Mouse (Mus musculus) hindbrain, embryonic 16.5 days (tissue): ENCODE measurements at regions not wholly inside any gene's neighbourhood (a gene's known extent, or its start where the extent isn't known, plus 50 kb on each side); places are given as distances from the start of the nearest gene placed in this dataset.

Experiments used
- ATAC-seq: fragments of 200-750 bp; cut with Nextera tagmentation; 2 replicates; pipeline ENCODE4 v1.8.0; 2017; ENCODE audit warnings: moderate TSS enrichment, moderate library complexity
- H3K27ac ChIP-seq: fragments of 300-500 bp; sonication (generic); 2 replicates; pipeline ENCODE4 v1.5.1; 2014; ENCODE audit warnings: low read depth, mild to moderate bottlenecking, control low read depth, low read length, moderate library complexity
- H3K27me3 ChIP-seq: fragments of 300-500 bp; sonication (generic); replicated peaks from 2 replicates; pipeline ENCODE4 v1.6.1; 2014; ENCODE audit warnings: low read length; ENCODE audit not compliant: control insufficient read depth, insufficient read depth
- H3K36me3 ChIP-seq: fragments of 300-500 bp; sonication (generic); 2 replicates; pipeline ENCODE4 v1.6.1; 2014; ENCODE audit warnings: mild to moderate bottlenecking, low read length, moderate library complexity, mixed read lengths; ENCODE audit not compliant: control insufficient read depth, insufficient read depth
- H3K4me1 ChIP-seq: fragments of 300-500 bp; sonication (generic); 2 replicates; pipeline ENCODE4 v1.6.1; 2014; ENCODE audit warnings: low read depth, low read length; ENCODE audit not compliant: control insufficient read depth, insufficient read depth
- H3K4me2 ChIP-seq: fragments of 300-500 bp; sonication (generic); 2 replicates; pipeline ENCODE4 v1.6.1; 2014; ENCODE audit warnings: mild to moderate bottlenecking, low read length, control low read depth, moderate library complexity
- H3K4me3 ChIP-seq: fragments of 300-500 bp; sonication (generic); 2 replicates; pipeline ENCODE4 v1.5.1; 2014; ENCODE audit warnings: mild to moderate bottlenecking, low read length, control low read depth, moderate library complexity
- H3K9ac ChIP-seq: fragments of 300-500 bp; sonication (generic); 2 replicates; pipeline ENCODE4 v1.6.1; 2014; ENCODE audit warnings: low read depth, mild to moderate bottlenecking, control low read depth, low read length, moderate library complexity
- H3K9me3 ChIP-seq: fragments of 300-500 bp; sonication (generic); 2 replicates; pipeline ENCODE4 v1.6.1; 2014; ENCODE audit warnings: mild to moderate bottlenecking, low read length, moderate library complexity; ENCODE audit not compliant: control insufficient read depth
- WGBS: fragments of 180-500 bp; shearing (Covaris S2); extraction: QIAGEN DNeasy Blood & Tissue Kit; methylation state at CpG from one replicate; pipeline ENCODE4 v1.1.7; 2014; 5-methylcytosine and 5-hydroxymethylcytosine counted together

DNA sequence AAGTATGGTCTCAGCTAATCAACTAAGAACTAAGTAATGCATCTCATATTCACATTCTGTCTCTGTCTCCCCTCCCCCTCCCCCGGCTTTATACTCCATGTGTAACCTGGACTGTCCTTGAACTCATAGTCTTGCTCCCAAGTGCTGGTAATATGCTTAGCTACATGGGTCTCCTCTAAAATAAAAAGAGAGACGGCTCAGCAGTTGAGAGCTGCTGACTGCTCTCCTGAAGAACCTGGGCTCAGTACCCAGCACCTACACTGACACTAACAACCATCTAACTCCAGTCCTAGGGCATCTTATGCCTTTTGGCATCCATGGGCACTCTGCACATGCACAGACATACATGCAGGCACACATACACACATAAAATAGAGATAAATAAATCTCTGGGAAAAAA is 202.4 kb upstream of the Klf3 start:
- no peak overlapping the region for H3K4me2 ChIP-seq
- no peaks in the 10 kb centered on the region for H3K4me1 ChIP-seq
- no peaks in the 10 kb centered on the region for H3K9me3 ChIP-seq
- 69% methylated on average over 2 of the region's 2 CpGs for WGBS
- H3K36me3 ChIP-seq: no peaks in the 10 kb centered on the region
- H3K9ac ChIP-seq: no peak overlapping the region
- no peak overlapping the region for H3K4me3 ChIP-seq
- no peak overlapping the region for H3K27ac ChIP-seq
- no peak for ATAC-seq
- no peaks in the 10 kb centered on the region for H3K27me3 ChIP-seq

DNA sequence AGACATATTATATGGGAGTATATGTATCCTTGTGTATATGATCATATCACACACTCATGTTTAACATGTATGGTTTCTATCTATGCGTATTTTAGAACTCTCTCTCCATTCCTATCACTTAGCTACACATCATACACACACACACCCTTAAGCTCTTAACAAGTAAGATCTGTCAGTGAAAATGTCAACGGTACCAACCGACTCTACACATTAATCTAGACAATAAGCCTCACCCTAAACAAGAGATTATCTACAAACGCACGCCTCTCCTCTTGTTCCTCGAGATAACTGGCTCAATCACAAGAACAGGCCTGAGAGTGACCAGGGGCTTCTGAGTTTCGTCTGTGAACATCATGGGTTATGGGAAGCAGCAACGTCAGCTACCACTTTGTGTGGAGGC is 201.9 kb upstream of the Klf3 start:
- Histone ChIP-seq H3K36me3 (no peaks in the 10 kb centered on the region), H3K4me3 (no peak overlapping the region), H3K27me3 (no peaks in the 10 kb centered on the region), H3K9me3 (no peaks in the 10 kb centered on the region), H3K9ac (no peak overlapping the region), H3K4me1 (no peaks in the 10 kb centered on the region), H3K4me2 (no peak overlapping the region), H3K27ac (no peak overlapping the region)
- no peak for ATAC-seq
- WGBS: 81% methylated on average over 8 of the region's 8 CpGs

DNA sequence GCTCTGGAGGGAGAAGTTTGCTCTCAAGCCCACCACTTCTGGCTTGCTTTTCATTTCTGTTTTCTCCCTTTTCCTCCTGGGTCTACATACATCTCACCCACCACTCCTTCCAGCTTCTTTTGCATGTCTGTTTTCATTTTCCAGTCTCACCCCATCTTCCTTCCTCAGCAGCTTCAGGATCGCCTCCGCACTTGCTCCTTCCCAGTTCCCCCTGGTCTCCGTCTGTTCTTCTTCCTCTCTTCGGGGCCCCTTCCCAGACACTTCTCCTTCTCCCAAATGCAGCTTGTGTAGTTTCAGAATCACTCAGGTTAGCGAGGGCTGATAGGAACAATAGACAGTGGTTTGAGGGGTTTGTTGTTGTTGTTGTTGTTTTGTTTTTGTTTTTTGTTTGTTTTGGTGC is 201.4 kb upstream of the Klf3 start:
- Histone ChIP-seq H3K4me3 (no peak overlapping the region), H3K36me3 (no peaks in the 10 kb centered on the region), H3K4me1 (no peaks in the 10 kb centered on the region), H3K27me3 (no peaks in the 10 kb centered on the region), H3K9me3 (no peaks in the 10 kb centered on the region), H3K27ac (no peak overlapping the region), H3K9ac (no peak overlapping the region), H3K4me2 (no peak overlapping the region)
- 91% methylated on average over 5 of the region's 5 CpGs for WGBS
- ATAC-seq: no peak

DNA sequence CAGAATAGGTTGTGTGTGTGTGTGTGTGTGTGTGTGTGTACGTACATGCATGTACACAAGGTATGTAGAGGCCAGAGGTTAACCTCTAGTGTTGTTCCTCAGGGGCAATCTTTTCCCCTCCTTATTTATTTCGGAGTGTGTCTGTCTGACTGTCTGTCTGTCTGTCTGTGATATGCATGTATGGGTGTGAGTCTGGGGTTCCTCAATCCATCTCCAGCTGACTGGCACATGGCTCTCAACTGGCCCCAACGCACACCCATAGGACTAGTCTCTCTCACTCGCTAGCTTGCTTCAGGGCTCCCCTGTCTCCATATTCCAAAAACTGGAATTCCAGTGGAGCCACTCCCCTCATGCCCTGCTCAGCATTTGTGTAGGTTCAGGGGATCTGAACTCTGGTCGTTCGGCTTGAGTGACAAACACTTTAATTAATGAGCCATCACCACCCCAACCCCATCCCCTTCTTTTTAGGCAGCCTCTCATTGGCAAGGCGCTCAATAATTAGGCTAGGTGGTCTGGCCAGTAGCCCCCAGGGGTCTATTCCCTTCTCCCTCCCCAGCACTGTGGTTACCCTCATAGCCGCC is 200.7 kb upstream of the Klf3 start:
- Histone ChIP-seq H3K9ac (no peak overlapping the region), H3K4me1 (no peaks in the 10 kb centered on the region), H3K36me3 (no peaks in the 10 kb centered on the region), H3K9me3 (no peaks in the 10 kb centered on the region), H3K4me3 (no peak overlapping the region), H3K27ac (no peak overlapping the region), H3K4me2 (no peak overlapping the region), H3K27me3 (no peaks in the 10 kb centered on the region)
- 84% methylated on average over 8 of the region's 8 CpGs for WGBS
- no peak for ATAC-seq

DNA sequence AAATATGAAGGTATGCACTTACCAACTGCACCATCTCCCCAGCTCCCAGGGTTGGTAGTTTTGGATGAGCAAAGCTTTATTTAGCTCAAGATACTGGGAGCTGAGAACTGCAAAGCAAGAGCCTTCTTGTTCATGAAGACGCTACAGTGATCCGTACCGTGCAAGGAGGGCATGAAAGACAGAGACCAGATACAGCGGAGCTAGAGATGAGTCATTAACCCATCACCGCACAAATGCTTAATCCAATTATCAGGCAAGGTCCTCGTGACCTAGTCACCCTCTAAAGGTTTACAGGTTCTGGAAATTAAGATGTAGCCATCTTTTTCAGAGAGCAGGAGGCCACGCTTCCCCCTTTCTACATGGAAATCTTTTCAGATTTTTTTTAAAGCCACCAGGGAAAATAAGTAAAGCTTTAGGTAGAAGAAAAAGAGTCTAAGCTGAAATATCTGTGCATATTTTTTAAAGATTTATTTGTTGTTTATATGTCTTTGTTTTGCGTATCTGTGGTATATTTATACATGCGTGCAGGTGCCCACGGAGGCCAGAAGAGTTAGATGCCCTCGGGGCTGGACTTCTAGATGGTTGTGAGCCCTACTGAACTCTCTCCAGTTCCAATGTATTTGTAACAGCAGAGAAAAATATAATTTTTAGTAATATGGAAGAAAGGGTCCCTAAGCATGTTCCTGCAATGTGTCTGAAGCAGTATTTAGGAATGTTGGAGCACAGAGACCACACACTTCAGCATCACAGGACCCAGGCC is 200.0 kb upstream of the Klf3 start:
- H3K4me1 ChIP-seq: no peaks in the 10 kb centered on the region
- H3K36me3 ChIP-seq: no peaks in the 10 kb centered on the region
- WGBS: 84% methylated on average over 11 of the region's 11 CpGs
- H3K4me2 ChIP-seq: no peak overlapping the region
- no peak overlapping the region for H3K9ac ChIP-seq
- no peak for ATAC-seq
- H3K4me3 ChIP-seq: no peak overlapping the region
- H3K27me3 ChIP-seq: no peaks in the 10 kb centered on the region
- no peaks in the 10 kb centered on the region for H3K9me3 ChIP-seq
- H3K27ac ChIP-seq: no peak overlapping the region

DNA sequence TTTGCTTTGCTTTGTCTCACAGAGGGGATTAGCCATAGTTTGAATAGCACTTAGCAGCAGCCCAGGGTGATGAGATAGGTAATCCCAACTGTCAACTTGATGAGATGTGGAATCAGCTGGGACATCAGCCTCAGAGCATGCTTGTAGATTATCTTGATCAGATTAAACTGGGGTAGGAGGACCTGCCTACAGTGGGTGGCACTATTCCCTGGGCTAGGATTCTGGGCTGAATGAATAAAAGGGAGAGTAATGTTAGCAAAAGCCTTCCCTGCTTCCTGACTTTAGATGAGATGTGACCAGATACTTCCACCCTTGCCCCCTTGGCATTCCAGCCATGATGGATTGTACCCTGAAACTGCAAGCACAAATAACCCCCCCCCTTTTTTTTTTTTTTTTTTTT is 198.0 kb upstream of the Klf3 start:
- H3K4me1 ChIP-seq: no peaks in the 10 kb centered on the region
- no peak overlapping the region for H3K4me2 ChIP-seq
- ATAC-seq: no peak
- H3K4me3 ChIP-seq: no peak overlapping the region
- no peaks in the 10 kb centered on the region for H3K9me3 ChIP-seq
- H3K27me3 ChIP-seq: no peaks in the 10 kb centered on the region
- H3K9ac ChIP-seq: no peak overlapping the region
- no peak overlapping the region for H3K27ac ChIP-seq
- no peaks in the 10 kb centered on the region for H3K36me3 ChIP-seq

DNA sequence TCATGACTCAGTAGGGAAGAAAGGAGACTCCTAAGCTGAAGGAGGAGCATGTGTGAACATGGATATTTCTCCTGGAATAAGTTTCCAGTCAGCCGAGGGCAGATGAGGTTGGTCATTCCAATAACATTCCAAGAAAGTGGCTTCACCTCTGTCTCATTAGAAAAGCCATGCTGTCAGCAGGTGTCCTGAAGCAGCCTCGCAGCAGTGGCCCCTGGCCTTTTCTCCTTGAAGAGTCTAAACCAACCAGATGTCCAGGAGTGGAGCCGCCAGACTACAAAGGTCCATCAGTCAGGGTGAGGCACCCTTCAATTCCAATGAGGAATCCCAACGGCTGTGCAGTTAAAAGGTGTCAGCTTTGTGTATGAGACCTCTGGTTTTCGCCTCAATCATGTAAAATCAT is 197.2 kb upstream of the Klf3 start:
- H3K4me2 ChIP-seq: no peak overlapping the region
- no peaks in the 10 kb centered on the region for H3K36me3 ChIP-seq
- no peaks in the 10 kb centered on the region for H3K9me3 ChIP-seq
- no peak overlapping the region for H3K27ac ChIP-seq
- no peak for ATAC-seq
- WGBS: 66% methylated on average over 5 of the region's 5 CpGs
- no peaks in the 10 kb centered on the region for H3K27me3 ChIP-seq
- H3K4me1 ChIP-seq: peaks cover 4% of the 10 kb centered on the region; the same call in 1 of the 2 replicates
- H3K4me3 ChIP-seq: no peak overlapping the region
- H3K9ac ChIP-seq: no peak overlapping the region

DNA sequence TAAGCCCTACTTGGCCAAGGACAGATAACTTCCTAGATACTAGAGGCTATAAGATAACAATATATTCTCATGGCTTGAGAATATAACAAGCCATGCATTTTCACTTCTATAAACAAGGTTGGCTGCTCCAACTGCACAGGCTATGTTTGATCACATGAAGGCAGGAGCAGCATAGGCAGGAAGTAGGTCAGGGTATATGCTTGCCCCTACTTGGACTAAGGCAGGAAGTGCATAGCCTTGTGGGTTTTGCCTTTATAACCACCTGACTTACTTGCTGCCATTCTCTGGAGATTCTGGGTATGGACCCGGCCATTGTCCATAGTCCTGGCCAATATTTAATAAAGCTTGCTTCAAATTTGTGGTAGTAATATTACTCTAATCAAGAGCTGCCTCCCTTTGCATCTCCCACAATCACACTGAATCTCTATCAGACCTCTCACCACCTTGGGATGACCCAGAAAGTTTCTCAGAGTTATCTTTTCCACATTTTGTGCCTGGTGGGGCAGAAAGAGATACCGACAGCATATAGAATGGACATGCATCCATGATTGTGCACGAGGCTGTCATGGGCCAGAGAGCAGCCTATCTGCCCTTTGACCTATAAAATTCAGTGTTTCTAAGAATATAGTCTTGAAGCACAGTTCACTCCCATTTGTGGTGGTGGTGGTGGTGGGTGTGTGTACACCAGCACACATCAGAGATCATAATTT is 193.7 kb upstream of the Klf3 start:
- H3K27ac ChIP-seq: no peak overlapping the region; the same call in 1 of the 2 replicates
- no peaks in the 10 kb centered on the region for H3K36me3 ChIP-seq
- H3K4me1 ChIP-seq: peaks cover 4% of the 10 kb centered on the region; the same call in 1 of the 2 replicates
- H3K4me3 ChIP-seq: no peak overlapping the region
- no peaks in the 10 kb centered on the region for H3K27me3 ChIP-seq
- H3K9ac ChIP-seq: no peak overlapping the region
- 65% methylated on average over 3 of the region's 3 CpGs for WGBS
- ATAC-seq: no peak
- H3K9me3 ChIP-seq: no peaks in the 10 kb centered on the region
- H3K4me2 ChIP-seq: no peak overlapping the region

DNA sequence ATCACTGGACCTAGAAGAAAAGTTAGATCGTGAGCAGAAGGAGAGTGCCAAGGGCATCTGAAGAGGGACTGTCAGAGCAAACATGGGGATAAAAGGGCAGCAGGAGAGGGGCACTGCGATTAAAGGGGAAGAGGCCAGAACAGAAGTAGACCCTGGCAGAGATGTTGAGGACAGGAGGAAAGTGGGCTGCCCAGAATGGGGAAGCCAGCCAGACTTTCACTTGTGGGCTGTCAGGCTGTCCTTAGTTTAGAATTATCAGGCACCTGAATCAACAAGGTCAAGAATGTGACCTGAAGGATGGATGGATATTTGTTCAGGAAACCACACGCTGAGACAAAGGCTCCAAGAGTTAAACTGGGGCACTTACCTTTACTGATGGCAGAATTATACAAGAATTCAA is 193.0 kb upstream of the Klf3 start:
- H3K9ac ChIP-seq: no peak overlapping the region
- 12% methylated on average over 3 of the region's 3 CpGs for WGBS
- no peaks in the 10 kb centered on the region for H3K9me3 ChIP-seq
- ATAC-seq: no peak
- H3K4me3 ChIP-seq: no peak overlapping the region
- peaks cover 4% of the 10 kb centered on the region; the same call in 1 of the 2 replicates for H3K4me1 ChIP-seq
- H3K4me2 ChIP-seq: no peak overlapping the region
- no peaks in the 10 kb centered on the region for H3K36me3 ChIP-seq
- H3K27ac ChIP-seq: no peak overlapping the region; the same call in 1 of the 2 replicates
- H3K27me3 ChIP-seq: no peaks in the 10 kb centered on the region
